Mouse (Mus musculus) left cerebral cortex, postnatal 25 days (tissue): ENCODE measurements around the gene Leprot. TPM values are rescaled to one million over a fixed set of nuclear protein-coding genes. Genes with fewer than 3 reads are reported as not detected.
A peak's percentile ranks its signal among the peaks of the same experiment; 100 is the strongest.

Source experiments
- DNase-seq, 2 experiments: peaks; one replicate each; pipeline ENCODE4 v3.0.0; 2022; ENCODE audit warnings: low spot score in 2 of 2, mixed read lengths in 1 of 2
- intact Hi-C: fragments of 180-260 bp; cut with DNase I; formaldehyde crosslinking; loops from one replicate; pipeline ENCODE4 v1.15.1; 2025
- total RNA-seq, 2 experiments: library from RNA; stranded (reverse); gene quantifications; 2 replicates each; pipeline ENCODE4 v1.2.3; 2021

Leprot gene
- total RNA-seq, 2 experiments from 2014 or later, result 26.4 to 27.8 TPM

DNA sequence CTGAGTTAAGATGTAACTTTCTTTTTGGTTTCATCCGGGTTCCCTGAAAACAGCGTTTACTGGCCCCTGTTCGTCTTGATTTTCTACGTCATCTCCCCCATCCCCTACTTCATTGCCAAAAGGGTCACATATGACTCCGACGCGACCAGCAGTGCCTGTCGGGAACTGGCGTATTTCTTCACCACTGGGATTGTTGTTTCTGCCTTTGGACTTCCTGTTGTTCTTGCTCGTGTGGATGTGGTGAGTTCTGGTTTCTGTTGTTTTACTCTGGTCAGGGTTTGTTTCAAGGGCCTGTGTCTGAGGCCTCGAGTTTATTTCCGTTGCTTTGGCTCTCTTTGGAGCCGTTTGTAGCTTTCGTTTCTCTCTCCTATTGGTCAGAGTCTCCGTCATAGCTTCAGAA is 8.5 kb downstream of the Leprot start:
- DNase-seq, result no peak
- intact Hi-C loops, result no loop called here

DNA sequence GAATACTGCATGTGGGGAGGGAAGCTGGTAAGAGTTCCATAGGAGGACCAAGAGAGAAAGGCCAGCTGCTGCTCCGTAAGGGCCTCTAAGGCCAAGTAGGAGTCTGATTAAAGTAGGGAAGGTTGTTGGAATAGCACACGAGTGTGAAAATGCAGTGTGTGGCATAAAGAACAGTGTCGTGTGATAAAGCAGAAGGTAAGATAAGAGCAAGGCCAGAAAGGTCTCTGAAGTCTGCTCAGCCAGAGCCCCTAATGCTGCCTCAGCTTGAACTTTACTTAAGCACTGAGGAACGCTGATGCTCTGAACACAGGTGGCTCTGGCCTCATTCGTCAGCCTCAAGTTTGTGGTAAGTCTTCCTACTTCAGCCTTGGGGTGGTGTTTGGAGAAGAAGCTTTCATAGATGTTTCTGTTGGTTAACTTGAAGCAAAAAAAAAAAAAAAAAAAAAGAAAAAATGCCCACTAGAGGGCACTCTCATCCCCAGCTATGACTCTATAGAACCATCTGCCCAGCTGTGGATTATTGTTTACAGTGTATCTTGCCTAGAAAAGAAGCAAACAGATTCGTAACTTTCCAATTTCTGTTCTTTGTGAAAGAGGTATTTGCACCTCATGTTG is 9.5 kb downstream of the Leprot start:
- DNase-seq, result no peak
- intact Hi-C loops, result loop anchor here (1.0 kb wide), 1 partner anchor 341 kb away; no protein-coding TSS in a partner anchor

DNA sequence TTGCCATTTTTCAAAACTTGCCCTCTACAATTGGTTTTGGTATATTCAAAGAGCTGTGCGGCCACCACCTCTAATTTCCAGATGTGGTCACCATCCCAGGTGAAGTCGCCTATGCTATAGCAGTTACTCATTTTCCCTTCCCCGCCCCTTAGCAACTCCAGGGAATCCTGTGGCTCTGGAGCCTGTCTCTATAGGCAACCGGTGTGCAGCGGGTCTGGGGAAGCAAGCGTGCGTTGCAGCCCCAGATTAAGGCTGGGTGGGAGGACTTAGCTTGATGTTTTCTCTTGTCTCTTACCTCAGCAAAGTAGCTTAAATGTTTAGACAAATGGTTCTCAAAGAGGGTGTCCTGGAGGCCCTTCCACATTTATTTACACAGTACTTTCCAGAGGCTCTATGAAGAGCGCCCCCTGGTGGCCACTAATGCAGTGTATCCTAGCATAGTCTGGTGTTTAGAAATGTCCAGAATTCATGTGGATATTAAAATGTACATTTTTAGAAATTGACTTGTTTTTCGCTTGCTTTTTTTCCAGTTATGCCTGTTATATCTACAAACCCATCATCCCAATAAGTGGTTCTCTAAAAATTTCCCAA is 16.7 kb downstream of the Leprot start:
- DNase-seq, result peak; percentile 38 to 44
- intact Hi-C loops, result loop anchor here (10.0 kb wide), 1 partner anchor 991 kb away; no protein-coding TSS in a partner anchor

DNA sequence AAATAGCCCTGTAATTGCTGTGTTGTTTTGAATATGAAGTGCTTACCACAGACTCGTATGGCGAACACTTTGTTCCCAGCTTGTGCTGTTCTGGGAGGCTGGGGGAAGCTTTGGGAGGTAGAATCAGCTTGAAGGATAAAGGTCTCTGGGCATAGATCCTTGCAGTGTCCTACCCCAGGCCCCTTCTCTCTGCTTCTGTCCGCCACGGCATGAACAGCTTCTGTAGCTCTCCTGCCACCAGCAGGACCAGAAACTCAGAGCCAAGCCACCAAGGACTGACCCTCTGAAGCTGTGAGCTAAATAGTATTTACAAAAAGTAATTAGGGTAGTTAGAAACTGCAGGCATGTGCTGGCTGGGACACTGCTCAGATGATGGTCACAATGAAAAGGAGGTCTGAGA is 17.2 kb downstream of the Leprot start:
- DNase-seq, result no peak
- intact Hi-C loops, result loop anchor here (10.0 kb wide), 1 partner anchor 990 kb away; no protein-coding TSS in a partner anchor

DNA sequence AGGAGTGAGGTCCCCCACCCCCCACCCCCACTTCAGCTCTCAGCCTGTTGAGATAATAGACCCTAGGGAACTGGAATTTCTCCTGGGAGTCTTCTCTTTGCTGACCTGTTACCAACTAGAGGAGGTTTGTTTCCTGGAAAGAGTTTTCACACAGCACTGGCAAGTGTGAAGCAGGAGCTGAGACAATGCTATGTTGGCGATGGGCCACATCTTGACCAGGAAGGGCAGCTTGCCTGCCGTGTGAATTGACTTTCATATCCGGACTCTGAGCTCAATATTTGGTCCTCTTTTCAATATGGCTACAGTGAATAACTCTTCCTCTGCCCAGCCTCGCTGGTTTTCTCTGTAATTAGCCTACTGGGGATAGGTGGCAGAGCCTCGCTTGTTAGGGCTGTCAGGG is 21.6 kb downstream of the Leprot start:
- intact Hi-C loops, result loop anchor here (10.0 kb wide), 1 partner anchor 986 kb away; no protein-coding TSS in a partner anchor
- DNase-seq, result no peak

DNA sequence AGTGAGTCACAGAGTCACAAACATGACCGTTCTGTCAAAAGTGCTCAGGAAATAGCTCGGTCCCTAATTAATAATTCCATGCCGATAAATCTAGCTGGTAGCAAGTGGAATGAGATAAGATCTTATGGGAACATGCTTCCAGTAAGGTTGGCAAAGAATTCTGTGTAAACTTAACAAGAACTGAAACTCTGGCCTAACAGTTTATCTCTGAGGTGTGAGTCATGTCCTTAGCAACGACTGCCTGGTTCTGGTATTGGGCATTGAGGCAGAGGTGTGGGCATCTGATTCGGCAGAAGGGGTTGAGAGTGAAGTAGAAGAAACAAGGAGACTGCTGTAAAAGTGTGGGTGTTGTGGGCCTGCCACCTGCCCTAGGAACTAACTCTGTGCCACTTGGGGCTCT is 22.3 kb downstream of the Leprot start:
- intact Hi-C loops, result loop anchor here (10.0 kb wide), 1 partner anchor 985 kb away; no protein-coding TSS in a partner anchor
- no peak for DNase-seq

DNA sequence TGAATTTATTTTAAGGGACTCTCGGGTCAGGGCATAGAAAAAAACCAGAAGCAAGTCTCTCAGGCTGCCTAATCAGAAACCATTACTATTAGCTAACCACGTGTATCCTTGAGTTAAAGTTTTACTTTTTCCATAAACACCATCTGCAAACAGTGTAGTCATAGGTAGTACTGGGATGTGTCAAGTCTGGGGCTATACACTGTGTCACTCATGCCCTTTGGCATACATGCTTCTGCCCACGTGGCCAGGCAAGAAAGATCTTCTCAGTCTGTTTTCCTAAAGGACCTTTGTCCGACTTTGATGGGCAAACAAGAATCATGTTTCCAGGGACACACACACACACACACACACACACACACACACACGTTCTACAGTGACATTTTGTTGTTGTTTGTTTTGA is 27.3 kb downstream of the Leprot start:
- intact Hi-C loops, result no loop called here

DNA sequence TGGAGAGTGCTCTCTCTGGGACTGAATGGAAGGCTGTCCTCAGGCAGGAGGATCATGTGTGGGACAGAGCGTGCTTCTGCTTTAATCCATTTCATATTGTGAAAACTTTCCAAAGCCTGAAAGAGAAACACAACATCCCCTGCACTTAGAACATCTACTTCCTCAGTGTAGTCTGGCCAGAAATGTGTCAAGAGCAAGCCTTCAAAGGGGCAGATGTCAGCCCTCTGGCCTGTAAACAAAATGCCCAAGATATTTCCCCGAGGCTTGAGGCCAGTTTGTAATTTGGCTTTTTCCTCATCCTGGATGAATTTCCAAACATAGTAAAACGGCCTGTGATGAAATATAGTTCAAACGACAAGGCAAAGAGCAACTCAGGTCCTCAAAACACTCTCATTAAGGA is 28.2 kb downstream of the Leprot start:
- intact Hi-C loops, result no loop called here
- DNase-seq, result no peak

More for the DNA sequence above, 27.3 kb downstream of the Leprot start:
- DNase-seq, result no peak

DNA sequence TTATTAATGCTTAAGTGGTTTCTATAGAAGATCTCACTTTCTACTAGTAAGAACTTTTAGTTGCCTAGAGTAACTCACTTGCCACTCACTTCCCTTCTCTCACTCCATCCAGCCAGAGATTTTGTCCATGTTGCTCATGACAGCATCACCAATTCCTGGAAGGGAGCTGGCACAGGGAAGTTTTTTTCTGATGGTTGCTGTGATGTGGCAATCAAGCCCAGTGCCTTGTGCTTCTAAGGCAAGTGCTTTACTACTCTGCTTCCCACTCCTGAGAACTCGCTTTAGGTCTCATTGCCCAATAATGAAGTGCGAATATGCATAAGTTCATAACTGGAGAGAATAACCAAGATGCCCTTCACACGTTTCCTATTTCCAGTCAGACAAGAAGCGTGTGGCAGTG is 35.1 kb downstream of the Leprot start:
- intact Hi-C loops, result no loop called here
- no peak for DNase-seq

DNA sequence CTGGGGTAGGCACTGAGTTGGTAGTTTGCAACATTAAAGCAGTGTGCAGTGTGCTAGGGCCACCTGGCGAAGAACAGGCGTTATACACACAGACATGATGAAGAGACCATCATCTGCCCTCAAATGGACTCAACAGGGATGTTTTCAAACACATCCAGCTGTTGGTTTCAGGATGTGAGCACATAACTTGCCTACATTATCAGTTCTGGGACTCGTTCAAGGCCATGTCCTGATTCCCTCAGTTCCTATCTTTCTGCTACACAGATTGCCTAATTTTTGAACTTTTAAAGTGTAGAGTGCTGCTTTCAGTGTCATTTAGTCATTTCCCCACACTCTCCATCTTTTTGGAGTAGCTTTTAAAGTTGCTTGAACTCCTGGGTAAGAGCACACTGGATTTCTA is 35.6 kb downstream of the Leprot start:
- DNase-seq, result no peak
- intact Hi-C loops, result no loop called here

DNA sequence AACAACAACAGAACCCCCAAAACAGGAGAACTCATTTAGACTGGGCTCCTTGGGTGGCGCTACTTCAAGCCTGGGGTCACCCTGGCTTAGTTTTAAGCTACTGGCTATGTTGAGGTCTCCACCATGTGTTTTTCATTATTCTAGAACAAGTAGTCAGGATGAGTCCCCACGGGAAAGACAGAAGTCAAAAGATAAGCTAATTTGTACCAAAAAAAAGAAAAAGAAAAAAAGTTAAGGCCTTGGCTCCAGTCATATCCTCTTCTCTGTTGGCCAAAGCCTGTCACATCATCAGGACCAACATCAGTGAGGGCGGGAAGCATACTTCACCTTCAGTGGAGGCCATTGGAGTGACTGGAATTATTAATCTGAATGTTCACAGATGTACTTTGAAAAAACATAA is 37.3 kb downstream of the Leprot start:
- no peak for DNase-seq
- intact Hi-C loops, result no loop called here

DNA sequence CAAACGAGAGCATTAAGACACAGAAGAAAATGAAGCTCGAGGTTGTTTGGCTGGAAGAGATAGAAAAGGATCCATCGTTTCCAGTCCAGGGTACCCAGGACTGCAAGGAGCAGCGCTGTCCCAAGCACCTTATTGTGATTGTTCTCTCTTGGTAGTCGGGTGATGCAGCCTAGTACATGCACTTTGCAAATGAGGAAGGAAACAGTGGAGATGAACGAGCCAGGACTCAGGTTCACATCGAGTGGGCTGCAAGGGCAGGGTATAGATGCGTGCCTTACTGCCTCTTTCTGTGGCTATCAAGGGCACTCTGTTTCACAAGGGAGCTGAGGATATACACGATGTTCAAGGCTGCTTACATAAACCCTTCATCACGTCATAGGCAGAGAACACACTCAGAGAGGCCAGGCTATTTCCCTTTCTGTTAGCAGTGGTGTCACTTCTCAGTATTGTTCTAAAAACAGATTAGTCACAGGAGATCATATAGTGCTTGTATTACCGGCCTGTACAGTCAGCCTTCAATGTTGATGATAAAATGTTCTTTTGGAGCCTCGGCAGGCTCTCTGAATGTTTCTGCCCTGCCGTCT is 38.8 kb downstream of the Leprot start:
- intact Hi-C loops, result no loop called here

DNA sequence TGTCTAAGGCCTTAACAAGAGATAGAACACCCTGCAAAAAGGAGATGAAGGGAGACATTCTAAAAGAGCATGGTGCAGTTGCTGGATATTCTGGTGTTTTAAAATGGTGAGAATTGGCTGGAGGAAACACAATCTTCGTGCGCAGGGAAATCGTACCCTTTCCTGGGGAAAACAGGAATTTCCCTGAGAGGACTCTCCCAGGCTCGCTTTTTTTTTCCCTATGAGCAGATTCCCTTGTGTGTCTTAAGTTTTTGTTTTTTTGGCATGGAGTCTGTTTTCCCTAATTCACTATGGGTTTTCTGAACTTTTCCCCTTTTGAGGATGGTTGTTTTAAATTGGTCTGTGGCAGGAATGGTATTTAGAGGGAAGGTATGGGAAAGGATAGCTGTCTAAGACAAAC is 41.7 kb downstream of the Leprot start:
- DNase-seq, result no peak
- intact Hi-C loops, result no loop called here

More for the DNA sequence above, 38.8 kb downstream of the Leprot start:
- no peak for DNase-seq

DNA sequence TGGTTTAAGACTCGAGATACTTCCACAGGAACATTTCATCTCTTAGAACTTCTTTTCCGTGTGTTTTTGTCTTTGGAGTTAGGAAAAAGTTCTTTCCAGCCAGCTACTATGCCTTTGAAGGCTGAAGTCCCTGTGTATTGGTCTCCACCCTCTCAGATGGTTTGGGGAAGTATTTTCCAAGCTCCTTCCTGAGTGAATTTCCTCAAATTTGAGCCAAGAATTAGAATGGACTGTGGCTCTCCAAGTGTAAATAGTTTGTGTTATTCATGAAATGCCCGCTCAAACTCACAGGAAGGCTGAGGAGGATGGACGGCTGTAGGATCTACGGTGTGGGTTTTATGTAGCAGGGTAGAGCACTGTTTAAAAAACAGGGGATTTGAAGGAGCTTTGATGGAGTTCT is 42.1 kb downstream of the Leprot start:
- no peak for DNase-seq
- intact Hi-C loops, result no loop called here

DNA sequence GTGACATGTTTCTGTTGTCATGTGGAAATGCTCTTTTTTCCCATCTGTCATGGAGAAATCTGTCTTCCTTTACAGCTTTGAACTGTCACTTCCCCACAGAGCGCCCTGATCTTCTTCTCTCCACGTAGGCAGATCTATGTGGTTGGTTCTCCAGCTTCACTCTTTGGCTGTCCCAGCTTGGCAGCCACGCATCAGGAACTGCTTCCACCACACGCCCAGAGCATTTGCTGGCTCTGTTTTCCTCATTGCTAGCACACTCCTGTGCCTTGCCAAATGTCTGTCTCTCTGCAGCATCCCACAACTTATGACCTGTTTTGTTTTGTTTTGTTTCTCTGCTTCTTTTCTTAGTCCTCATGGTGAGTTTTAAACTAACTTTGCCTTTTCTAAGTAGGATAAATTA is 45.4 kb downstream of the Leprot start:
- DNase-seq, result peak; percentile 20 to 72
- intact Hi-C loops, result no loop called here

DNA sequence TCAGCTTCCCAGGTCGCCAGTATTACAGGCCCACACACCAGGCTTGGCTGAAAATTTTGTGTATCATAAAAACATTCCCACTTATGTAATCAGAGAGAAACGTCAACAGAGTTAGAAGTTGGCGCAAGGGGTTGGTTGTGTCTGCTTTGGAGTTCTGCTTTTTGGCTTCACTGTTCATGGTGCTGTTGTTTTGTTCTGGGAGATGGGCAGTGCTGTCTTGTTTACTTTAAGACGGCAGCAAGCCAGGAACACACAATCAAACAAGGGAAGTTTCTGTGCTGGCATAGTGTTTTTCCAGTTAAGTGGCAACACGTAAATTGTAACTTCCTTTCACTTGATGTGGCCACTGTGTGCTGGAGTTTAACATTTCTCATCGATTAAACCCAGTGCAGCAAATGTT is 47.0 kb downstream of the Leprot start:
- intact Hi-C loops, result no loop called here
- no peak for DNase-seq

DNA sequence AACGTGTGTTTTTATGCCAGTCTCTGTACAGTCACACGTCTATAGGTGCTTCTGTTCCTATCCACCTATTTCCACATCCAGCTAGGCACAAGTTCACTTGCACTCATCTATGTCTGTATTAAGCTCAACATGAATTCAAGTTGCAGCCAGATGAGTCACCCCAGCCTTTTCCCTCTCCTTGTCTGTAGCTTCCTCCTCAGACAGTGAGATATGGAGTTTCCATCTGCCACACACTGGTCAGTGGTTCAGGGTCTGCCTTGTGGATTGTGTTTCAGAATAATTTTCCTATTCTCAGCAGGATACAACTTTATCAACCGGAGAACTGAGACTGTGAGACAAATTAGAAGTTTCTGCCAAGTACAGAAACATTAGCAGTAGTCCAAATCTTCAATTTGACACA is 49.7 kb downstream of the Leprot start:
- peak in 1 of 2 experiments; percentile 33 for DNase-seq
- intact Hi-C loops, result no loop called here

DNA sequence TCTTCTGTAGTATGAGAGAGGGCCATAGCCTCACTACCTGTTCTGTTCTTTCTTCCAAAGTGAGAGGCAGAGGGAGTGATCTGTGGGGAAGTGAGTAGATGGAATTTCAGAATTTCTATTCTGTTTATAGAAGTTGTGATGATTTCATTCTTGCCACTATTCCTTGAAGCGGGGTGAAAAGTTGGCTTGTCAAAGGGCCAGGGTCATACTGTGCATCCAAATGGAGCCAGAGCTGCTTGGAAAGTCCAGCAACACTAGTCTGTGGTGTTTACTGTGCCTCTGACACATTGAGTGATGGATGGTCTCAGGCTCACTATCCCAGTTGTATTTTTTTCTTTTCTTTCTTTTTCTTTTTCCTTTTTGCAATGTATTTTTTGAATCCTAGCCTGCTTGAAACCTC is 51.9 kb downstream of the Leprot start:
- DNase-seq, result no peak
- intact Hi-C loops, result no loop called here

DNA sequence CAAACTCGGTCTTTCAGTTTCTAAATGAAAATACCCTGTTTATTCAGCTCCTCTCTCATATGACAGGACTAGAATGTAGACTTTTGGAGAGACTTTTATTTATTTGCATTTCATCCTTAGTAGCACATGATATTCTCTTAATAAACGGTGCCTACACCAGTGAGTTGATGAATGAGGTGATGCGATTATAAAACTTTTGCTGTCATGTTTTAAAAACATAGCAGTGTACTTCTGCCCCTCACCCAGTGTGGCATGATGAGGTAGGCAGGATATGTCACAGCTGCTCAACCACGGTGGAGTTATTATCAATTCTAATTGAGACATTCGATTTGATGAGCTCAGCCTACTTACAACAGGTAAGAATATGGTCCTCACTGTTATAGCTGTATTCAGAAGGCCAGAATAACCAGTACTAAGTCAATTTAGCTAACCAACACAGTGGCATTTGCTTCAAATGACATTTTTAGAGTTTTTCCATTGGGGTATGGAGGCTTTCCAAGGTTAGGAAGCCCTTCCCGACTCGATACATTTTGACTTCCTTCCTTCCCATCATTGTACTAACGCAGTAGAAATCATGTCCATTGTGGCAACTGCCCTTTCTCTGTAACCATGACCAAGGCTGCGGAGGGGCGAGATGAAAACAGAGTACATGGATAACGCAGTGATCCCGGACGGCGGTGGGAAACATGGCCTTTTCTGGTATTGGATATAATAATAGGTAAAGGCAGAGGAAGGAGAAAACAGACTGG is 53.5 kb downstream of the Leprot start:
- intact Hi-C loops, result no loop called here
- no peak for DNase-seq

DNA sequence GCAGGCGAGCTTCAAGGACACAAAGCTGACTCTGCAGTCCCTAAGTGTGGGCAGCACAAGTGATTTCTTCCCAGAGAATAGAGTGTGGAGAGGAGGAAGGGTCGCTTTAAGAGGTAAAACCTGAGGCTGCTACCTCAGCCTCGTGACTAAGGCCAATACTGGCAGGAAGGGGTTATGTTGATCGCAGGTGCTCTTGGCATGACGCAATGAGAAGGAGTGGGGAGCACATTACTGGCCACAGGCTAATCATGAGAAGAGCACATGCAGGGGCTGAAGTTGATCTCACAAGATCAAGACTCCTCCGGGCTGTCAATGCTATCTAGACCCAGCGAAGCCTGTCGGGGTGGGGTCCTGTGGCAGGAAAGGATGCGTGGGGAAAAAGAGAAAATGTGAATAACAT is 57.8 kb downstream of the Leprot start:
- DNase-seq, result no peak
- intact Hi-C loops, result no loop called here
